Mouse (Mus musculus) liver, embryonic 12.5 days (tissue): Measurements from ENCODE around the gene Rrn3. TPM values are rescaled to one million over a fixed set of nuclear protein-coding genes. Genes with fewer than 3 reads are reported as not detected.
"Not testable (repeated sequence)": the region's sequence is repeated elsewhere in the genome, so short reads cannot be mapped to it uniquely, and the experiment has no call there.

ENCODE experiments used
- ATAC-seq: fragments of 200-750 bp; cut with Nextera tagmentation; 2 replicates; pipeline ENCODE4 v1.8.0; 2017; ENCODE audit warnings: moderate number of reproducible peaks, mild to moderate bottlenecking, moderate library complexity
- H3K27ac ChIP-seq: fragments of 300-500 bp; sonication (generic); 2 replicates; pipeline ENCODE4 v1.5.1; 2016; ENCODE audit warnings: mild to moderate bottlenecking
- H3K27me3 ChIP-seq: fragments of 300-500 bp; sonication (generic); replicated peaks from 2 replicates; pipeline ENCODE4 v1.6.1; 2016; ENCODE audit warnings: mild to moderate bottlenecking, moderate library complexity
- H3K36me3 ChIP-seq: fragments of 300-500 bp; sonication (generic); 2 replicates; pipeline ENCODE4 v1.6.1; 2016; ENCODE audit warnings: mild to moderate bottlenecking, moderate library complexity
- H3K4me1 ChIP-seq: fragments of 300-500 bp; sonication (generic); 2 replicates; pipeline ENCODE4 v1.6.1; 2016
- H3K4me2 ChIP-seq: fragments of 300-500 bp; sonication (generic); 2 replicates; pipeline ENCODE4 v1.6.1; 2016; ENCODE audit warnings: mild to moderate bottlenecking, moderate library complexity
- H3K4me3 ChIP-seq: fragments of 300-500 bp; sonication (generic); 2 replicates; pipeline ENCODE4 v1.5.1; 2016; ENCODE audit warnings: mild to moderate bottlenecking, moderate library complexity
- H3K9ac ChIP-seq: fragments of 300-500 bp; sonication (generic); 2 replicates; pipeline ENCODE4 v1.6.1; 2016; ENCODE audit warnings: mild to moderate bottlenecking, moderate library complexity
- H3K9me3 ChIP-seq: fragments of 300-500 bp; sonication (generic); replicated peaks from 2 replicates; pipeline ENCODE4 v1.6.1; 2016; ENCODE audit warnings: mild to moderate bottlenecking, moderate library complexity
- WGBS: fragments of 180-500 bp; shearing (Covaris S2); methylation state at CpG from one replicate; pipeline ENCODE4 v1.1.7; 2016; ENCODE audit not compliant: insufficient replicate concordance; 5-methylcytosine and 5-hydroxymethylcytosine counted together
- polyA plus RNA-seq: library from polyadenylated mRNA; unstranded; fragments of >200 nt; fragmentation: Nextera tagmentation; extraction: Ambion mirVana; gene quantifications from 2 replicates; pipeline ENCODE4 v1.2.1, GENCODE M21; 2016

The Rrn3 gene
- 48.7 and 49.8 TPM in 2 replicates for polyA plus RNA-seq

DNA sequence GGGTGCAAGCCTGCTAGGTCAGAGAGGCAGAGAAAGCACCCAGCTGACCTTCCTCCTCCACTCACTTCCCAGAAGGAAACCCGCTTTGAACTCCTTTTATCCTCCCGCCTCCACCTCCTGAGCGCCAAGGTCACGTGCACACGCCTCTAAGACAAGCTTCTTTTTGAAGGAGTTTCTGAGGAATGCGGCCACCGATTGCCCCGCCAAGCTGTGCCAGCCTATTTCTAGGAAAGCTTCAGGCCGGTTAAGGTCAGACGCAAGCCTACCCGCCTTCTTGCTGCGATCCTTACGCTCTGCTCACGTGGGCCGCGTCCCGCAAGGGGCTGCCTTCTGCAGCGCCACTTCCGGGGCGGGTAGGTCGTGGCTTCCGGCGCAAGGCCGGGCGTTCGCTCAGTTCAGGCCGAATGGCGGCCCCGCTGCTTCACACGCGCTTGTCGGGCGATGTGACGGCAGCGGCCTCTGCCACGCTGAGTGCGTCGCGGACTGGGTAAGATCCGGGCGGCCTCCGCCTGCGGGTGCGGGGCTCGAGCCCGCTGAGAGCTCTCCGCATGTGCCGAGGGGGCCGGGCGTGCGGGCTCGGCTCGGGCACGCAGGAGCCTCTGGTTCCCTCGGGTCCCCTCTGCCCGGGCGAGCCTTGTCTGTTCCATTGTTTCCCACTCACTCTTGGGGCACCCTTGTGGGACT is at the start of gene Rrn3:
TSS of gene Rrn3 (plus strand) at position 356 of the 684 bp plus-strand sequence.
- peak; percentile 98 for ATAC-seq
- H3K27ac ChIP-seq, result peak within 1 kb of the TSS; percentile 86

DNA sequence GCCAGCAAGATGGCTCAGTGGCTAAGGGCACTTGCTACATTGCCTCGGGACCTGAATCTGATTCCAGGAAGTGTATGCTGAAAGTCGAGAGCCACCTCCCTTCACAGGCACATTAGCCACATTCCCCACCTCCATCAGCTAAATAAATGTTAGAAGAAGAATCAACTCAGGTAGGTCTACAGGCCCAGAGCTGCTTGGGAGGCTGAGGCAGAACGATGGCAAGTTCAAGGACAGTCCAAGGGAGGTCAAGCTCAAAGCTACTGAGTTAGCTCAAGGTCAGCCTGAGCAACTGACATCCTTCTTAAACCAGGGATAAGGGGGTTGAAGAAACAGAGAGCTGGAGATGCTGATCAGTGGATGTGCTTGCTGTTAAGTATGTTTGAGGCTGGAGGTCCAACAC is 47.7 kb upstream of the Rrn3 start:
- Histone ChIP-seq H3K4me3 (no peak overlapping the region), H3K4me2 (no peak overlapping the region), H3K27me3 (peaks cover 10% of the 10 kb centered on the region), H3K9me3 (no peaks in the 10 kb centered on the region), H3K27ac (no peak overlapping the region), H3K9ac (no peak overlapping the region), H3K4me1 (peaks cover 10% of the 10 kb centered on the region), H3K36me3 (no peaks in the 10 kb centered on the region)
- 49% methylated on average over 3 of the region's 3 CpGs for WGBS
- ATAC-seq, result no peak

More for the DNA sequence above, at the start of gene Rrn3:
- H3K4me3 ChIP-seq, result peak within 1 kb of the TSS; percentile 87
- under 1% methylated on average over 57 of the region's 57 CpGs for WGBS
- H3K27me3 ChIP-seq, result no peaks in the 10 kb centered on the region
- H3K9ac ChIP-seq, result peak within 1 kb of the TSS; percentile 94
- peak within 1 kb of the TSS; percentile 84 for H3K4me2 ChIP-seq
- peaks cover 38% of the 10 kb centered on the region for H3K36me3 ChIP-seq
- peaks cover 22% of the 10 kb centered on the region for H3K4me1 ChIP-seq
- H3K9me3 ChIP-seq, result peaks cover 8% of the 10 kb centered on the region; the same call in 1 of the 2 replicates

DNA sequence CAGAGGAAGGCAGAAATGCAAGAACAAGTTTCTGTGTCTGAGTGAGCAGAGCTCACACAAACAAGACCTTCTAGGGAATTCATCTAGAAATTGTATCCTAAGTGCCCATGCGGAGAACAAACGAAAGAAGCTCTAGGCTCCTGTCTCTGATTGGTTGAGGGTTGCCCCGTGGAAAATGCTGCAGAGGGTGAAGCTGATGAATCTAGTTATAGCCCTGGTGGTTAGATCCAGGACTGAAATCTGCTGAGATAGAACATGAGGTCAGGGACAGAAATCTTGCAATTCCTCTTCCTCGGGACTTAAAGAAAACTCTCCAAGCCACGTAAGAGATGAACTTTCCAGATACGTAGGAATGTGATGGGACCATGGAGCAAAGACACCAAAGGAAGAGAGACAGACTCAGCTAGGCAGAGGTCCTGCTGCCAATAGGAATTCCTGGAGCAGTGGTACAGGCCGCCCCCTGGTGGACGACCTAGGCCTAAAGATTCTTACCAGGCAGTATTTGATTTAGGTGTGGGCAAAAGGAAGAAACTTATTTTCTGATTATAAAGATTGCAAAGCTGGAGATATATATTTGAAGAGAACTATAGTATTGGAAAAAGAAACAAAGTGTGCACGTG is 46.9 kb upstream of the Rrn3 start:
- Histone ChIP-seq H3K36me3 (no peaks in the 10 kb centered on the region), H3K27ac (no peak overlapping the region), H3K4me2 (no peak overlapping the region), H3K4me3 (no peak overlapping the region), H3K4me1 (peaks cover 10% of the 10 kb centered on the region), H3K9ac (no peak overlapping the region), H3K27me3 (peaks cover 10% of the 10 kb centered on the region), H3K9me3 (no peaks in the 10 kb centered on the region)
- ATAC-seq, result no peak
- WGBS, result 18% methylated on average over 9 of the region's 9 CpGs

DNA sequence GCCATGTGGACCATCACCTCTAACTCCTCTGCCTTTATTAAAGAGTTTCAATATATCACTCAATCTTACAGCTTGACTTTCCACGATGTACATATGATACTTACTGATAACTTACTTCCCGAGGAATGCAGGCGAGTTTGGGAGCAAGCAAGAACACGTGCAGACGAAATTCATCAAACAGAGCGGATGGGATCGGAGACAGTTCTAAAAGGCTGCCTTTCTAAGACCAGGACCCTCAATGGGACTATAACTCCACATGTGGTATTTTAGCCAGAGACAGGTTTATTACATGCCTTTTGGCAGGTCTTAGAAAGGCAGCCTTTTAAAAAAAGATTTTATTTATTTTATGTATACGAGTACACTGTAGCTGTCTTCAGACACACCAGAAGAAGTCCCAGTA is 44.5 kb upstream of the Rrn3 start:
- H3K4me1 ChIP-seq, result peaks cover 1% of the 10 kb centered on the region
- H3K9me3 ChIP-seq, result no peaks in the 10 kb centered on the region
- no peak overlapping the region for H3K9ac ChIP-seq
- H3K4me2 ChIP-seq, result no peak overlapping the region
- H3K27ac ChIP-seq, result no peak overlapping the region
- no peak overlapping the region for H3K4me3 ChIP-seq
- ATAC-seq, result no peak
- WGBS, result 74% methylated on average over 8 of the region's 8 CpGs
- H3K27me3 ChIP-seq, result 0 out of 2 replicates have a peak, but pooled peaks cover 3% of the 10 kb centered on the region
- H3K36me3 ChIP-seq, result no peaks in the 10 kb centered on the region

DNA sequence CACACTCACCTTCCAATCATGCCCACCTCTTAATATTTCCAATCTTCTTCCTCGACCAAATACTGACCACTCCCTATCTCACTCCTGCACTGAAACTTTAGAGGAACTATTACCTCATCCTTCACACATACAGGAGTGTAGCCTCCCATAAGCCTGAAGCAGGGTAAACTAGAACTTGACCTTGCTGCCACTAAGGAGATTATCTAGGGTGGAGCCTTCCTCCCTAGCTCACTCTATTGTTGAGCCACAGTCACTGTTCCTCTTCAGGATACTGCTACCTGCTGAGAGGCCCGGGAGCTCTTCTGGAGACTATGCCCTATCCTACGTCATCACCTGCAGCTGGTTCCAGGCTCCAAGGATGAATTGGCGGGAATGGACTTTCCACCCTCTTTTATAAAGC is 41.5 kb upstream of the Rrn3 start:
- not testable (repeated sequence) for H3K27me3 ChIP-seq, H3K9me3 ChIP-seq, H3K4me2 ChIP-seq, H3K36me3 ChIP-seq, H3K4me3 ChIP-seq, H3K4me1 ChIP-seq, ATAC-seq, H3K9ac ChIP-seq, H3K27ac ChIP-seq
- WGBS, result 45% methylated on average over 4 of the region's 4 CpGs

DNA sequence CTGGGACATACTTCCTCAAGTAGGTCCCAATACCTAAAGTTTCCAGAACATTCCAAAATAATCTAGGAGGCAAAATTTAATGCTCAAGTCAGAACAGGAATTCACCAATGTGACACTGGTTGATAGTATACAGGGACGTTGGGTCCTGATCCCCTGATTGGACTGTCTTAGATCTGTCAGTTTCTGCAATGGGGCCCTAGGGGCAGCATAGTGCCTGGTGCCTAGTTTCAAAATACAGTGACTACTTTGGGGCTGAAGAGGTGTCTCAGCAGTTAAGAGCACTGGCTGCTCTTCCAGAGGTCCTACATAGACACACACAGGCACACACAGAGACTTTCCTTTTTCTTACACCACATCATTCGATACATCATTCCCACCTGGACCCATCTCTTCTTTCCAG is 39.7 kb upstream of the Rrn3 start:
- Histone ChIP-seq H3K9me3 (no peaks in the 10 kb centered on the region), H3K36me3 (no peaks in the 10 kb centered on the region), H3K4me3 (no peak overlapping the region), H3K4me1 (no peaks in the 10 kb centered on the region), H3K4me2 (no peak overlapping the region), H3K27me3 (0 out of 2 replicates have a peak, but pooled peaks cover 3% of the 10 kb centered on the region), H3K9ac (no peak overlapping the region), H3K27ac (no peak overlapping the region)
- peak; percentile 62 for ATAC-seq
- 41% methylated on average over 2 of the region's 2 CpGs for WGBS

DNA sequence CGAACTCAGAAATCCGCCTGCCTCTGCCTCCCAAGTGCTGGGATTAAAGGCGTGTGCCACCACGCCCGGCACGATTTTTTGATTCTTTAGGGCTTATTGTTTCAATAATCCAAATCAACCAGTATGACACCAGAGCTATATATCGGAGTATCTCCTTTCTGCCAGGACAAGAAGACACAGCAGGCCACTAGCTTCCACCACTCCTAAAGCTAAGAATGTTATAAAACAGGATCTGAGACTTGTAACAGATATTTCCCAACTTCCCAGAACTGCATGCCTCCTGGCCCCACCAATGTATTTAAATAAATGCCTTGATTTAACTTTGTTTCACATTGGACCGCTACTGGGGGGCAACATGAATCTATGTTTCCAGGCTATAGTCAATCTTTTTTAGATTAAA is 32.8 kb upstream of the Rrn3 start:
- no peaks in the 10 kb centered on the region for H3K4me1 ChIP-seq
- H3K36me3 ChIP-seq, result no peaks in the 10 kb centered on the region
- H3K9me3 ChIP-seq, result no peaks in the 10 kb centered on the region
- H3K27me3 ChIP-seq, result peaks cover 13% of the 10 kb centered on the region; the same call in 1 of the 2 replicates
- no peak overlapping the region for H3K4me3 ChIP-seq
- ATAC-seq, result no peak
- H3K9ac ChIP-seq, result no peak overlapping the region
- 81% methylated on average over 8 of the region's 8 CpGs for WGBS
- H3K4me2 ChIP-seq, result no peak overlapping the region
- no peak overlapping the region for H3K27ac ChIP-seq

DNA sequence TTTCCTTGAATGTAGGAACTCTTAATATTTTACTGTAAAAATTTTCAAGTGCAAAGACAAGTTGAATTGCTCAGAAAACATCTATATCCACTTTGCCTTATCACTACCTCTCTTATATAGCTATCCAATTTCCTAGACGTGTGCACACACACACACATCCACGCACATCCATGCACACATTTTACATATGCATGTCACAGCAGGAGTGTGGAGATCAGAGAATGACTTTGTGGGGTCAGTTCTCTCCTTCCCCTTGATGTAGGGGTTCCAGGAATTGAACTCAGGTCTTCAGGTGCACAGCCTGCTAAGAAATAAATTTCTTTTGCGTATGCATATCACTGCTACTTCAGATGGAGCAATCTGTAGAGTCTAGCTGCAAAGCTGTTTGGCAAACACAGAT is 32.4 kb upstream of the Rrn3 start:
- Histone ChIP-seq H3K27me3 (peaks cover 13% of the 10 kb centered on the region; the same call in 1 of the 2 replicates), H3K4me2 (no peak overlapping the region), H3K9ac (no peak overlapping the region), H3K4me1 (no peaks in the 10 kb centered on the region), H3K27ac (no peak overlapping the region), H3K36me3 (no peaks in the 10 kb centered on the region), H3K9me3 (no peaks in the 10 kb centered on the region), H3K4me3 (no peak overlapping the region)
- no peak for ATAC-seq
- WGBS, result 52% methylated on average over 3 of the region's 3 CpGs

DNA sequence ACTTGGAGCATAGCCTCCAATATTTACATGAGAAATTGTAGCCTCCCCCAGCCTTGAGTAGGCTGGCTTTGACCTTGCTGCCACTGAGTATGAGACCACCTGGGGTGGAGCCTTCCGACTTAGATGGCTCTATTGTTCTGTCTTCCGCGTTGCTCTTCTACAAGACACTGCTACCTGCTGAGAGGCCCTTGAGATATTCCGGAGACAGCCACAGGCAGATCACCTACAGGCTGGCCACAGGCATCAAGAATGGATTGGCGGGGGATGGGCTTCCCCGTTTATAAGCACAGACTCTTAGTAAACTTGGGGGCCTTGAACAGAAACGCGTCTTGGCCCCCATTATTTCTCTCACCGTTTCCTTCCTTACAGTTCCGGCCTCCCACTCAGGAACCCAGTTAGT is 31.7 kb upstream of the Rrn3 start:
- not testable (repeated sequence) for H3K4me1 ChIP-seq, H3K36me3 ChIP-seq, ATAC-seq, H3K27ac ChIP-seq, H3K4me3 ChIP-seq, H3K9ac ChIP-seq, H3K4me2 ChIP-seq, H3K9me3 ChIP-seq
- 29% methylated on average over 10 of the region's 10 CpGs for WGBS
- peaks cover 13% of the 10 kb centered on the region; the same call in 1 of the 2 replicates for H3K27me3 ChIP-seq

DNA sequence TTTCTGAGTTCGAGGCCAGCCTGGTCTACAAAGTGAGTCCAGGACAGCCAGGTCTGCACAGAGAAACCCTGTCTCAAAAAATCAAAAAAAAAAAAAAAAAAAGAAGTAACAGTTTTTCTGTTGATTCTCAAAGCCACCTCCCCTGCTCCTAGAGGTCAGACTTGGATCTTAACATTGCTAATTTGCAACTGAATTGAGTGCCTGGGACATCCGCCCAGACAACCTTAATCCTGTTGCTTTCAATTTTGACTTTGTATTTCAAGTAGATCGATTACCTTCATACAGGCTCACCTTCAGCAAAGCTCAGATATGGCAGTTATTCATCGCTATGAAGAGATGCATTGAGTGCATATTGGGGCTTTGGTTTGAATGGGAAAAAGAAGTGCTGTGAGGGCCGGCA is 31.2 kb upstream of the Rrn3 start:
- peaks cover 3% of the 10 kb centered on the region; the same call in 1 of the 2 replicates for H3K4me1 ChIP-seq
- H3K9ac ChIP-seq, result no peak overlapping the region
- H3K4me2 ChIP-seq, result no peak overlapping the region
- H3K27ac ChIP-seq, result no peak overlapping the region
- WGBS, result 43% methylated on average over 5 of the region's 5 CpGs
- peaks cover 13% of the 10 kb centered on the region; the same call in 1 of the 2 replicates for H3K27me3 ChIP-seq
- H3K36me3 ChIP-seq, result no peaks in the 10 kb centered on the region
- H3K9me3 ChIP-seq, result no peaks in the 10 kb centered on the region
- no peak for ATAC-seq
- H3K4me3 ChIP-seq, result no peak overlapping the region

DNA sequence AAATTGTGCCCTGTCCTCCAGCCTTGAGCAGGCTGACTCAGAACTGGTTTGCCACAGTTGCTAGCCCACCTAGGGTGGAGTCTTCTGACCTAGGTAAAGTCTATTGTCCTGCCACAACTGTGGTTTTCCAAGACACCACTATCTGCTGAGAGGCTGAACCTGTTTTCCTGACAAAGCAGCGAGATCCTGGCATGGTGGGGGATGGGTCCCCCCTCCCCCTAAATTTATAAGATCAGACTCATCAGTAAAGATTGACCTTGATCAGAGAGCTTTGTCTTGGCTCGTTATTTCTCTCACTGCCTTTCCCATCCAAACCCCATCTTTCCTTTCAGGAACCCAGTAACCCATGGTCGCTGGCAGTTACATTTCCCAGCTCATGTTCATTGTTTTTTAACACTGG is 30.5 kb upstream of the Rrn3 start:
- Histone ChIP-seq H3K27me3 (peaks cover 16% of the 10 kb centered on the region), H3K4me2 (no peak overlapping the region), H3K9ac (no peak overlapping the region), H3K4me1 (peaks cover 7% of the 10 kb centered on the region), H3K9me3 (no peaks in the 10 kb centered on the region), H3K27ac (no peak overlapping the region), H3K4me3 (no peak overlapping the region), H3K36me3 (no peaks in the 10 kb centered on the region)
- ATAC-seq, result no peak
- WGBS, result 40% methylated on average over 3 of the region's 3 CpGs

DNA sequence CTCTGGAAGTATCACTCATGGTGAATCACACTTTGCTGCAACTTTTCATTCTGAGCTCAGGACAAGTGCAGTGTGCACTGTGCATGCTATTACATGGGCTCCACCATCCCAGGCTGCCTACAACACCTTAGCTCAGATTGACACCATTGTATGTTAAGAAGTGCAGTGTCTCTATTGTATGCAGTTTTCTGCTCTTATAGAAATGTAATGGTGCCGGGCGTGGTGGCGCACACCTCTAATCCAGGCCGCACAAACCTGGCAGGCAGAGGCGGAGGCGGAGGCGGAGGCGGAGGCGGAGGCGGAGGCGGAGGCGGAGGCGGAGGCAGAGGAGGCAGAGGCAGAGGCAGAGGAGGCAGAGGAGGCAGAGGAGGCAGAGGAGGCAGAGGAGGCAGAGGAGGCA is 29.9 kb upstream of the Rrn3 start:
- no peaks in the 10 kb centered on the region for H3K36me3 ChIP-seq
- peaks cover 19% of the 10 kb centered on the region for H3K27me3 ChIP-seq
- H3K4me2 ChIP-seq, result no peak overlapping the region
- no peak for ATAC-seq
- no peak overlapping the region for H3K27ac ChIP-seq
- no peak overlapping the region for H3K4me3 ChIP-seq
- WGBS, result 80% methylated on average over 13 of the region's 13 CpGs
- H3K9me3 ChIP-seq, result no peaks in the 10 kb centered on the region
- no peak overlapping the region for H3K9ac ChIP-seq
- H3K4me1 ChIP-seq, result peaks cover 10% of the 10 kb centered on the region
